Mouse (Mus musculus): ENCODE measurements at regions not wholly inside any gene's neighbourhood (a gene's known extent, or its start where the extent isn't known, plus 50 kb on each side); places are given as distances from the start of the nearest gene placed in this dataset.

DNA sequence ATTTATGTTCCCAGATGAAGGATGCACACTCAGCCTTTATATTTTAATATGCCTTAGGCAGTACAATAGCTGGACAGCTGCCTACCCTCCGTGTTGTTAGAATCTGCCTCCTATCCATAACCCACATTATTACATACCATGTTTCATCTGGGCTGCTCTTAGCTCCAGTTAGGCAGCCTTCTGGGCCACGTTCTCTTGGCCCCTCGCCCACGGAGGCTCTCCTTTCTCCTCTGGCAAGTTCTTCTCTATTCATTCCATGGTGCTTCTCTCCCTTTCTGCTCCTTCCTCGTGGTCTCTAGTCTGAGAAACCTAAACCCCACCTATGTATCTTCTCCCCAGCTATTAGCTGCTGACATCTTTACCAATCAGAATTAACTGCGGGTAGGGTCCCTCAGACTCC is 152.7 kb upstream of the Hs6st1 start:
- TF ChIP-seq CTCF (IDR thresholded peaks at IDR 0.05; ENCODE audit: control insufficient read depth, insufficient read depth, insufficient read length) (no peak), MAX (IDR thresholded peaks at IDR 0.05) (no peak), MYOG (IDR thresholded peaks at IDR 0.05; ENCODE audit: control insufficient read depth, extremely low read depth, insufficient read length) (no peak), USF1 (IDR thresholded peaks at IDR 0.05; ENCODE audit: low read depth) (no peak), FOSL1 (IDR thresholded peaks at IDR 0.05; ENCODE audit: insufficient read depth, low read length, poor library complexity, severe bottlenecking) (no peak)

Measured in C2C12 (cell line).